Mouse (Mus musculus) adrenal gland, postnatal 36 days (tissue): ENCODE measurements around the gene Hmgn3. TPM values are rescaled to one million over a fixed set of nuclear protein-coding genes. Genes with fewer than 3 reads are reported as not detected.
"Not testable (repeated sequence)": the region's sequence is repeated elsewhere in the genome, so short reads cannot be mapped to it uniquely, and the experiment has no call there.

Source experiments
- DNase-seq, 2 experiments: peaks; one replicate each; pipeline ENCODE4 v3.0.0; 2021; ENCODE audit warnings: mixed read lengths in 1 of 2
- long read RNA-seq, 2 experiments: library from polyadenylated mRNA; stranded (forward); transcript quantifications; one replicate each; pipeline ENCODE4 v2.0.0; 2021; ENCODE audit warnings: borderline sequencing depth in 2 of 2
- total RNA-seq, 2 experiments: library from RNA; stranded (reverse); gene quantifications; 2 replicates each; pipeline ENCODE4 v1.2.3; 2021

Hmgn3 gene
- 100 to 1,000 TPM; 120 to 217 TPM for total RNA-seq
- long read RNA-seq, experiment 1, transcript Hmgn3-201 (6 exons, 862 nt): major isoform, 78 of 185 reads
- long read RNA-seq, experiment 1, transcript Hmgn3-203 (5 exons, 1,391 nt): minor isoform, 35 of 185 reads
- long read RNA-seq, experiment 1, transcript Hmgn3-202 (6 exons, 983 nt): minor isoform, 44 of 185 reads
- long read RNA-seq, experiment 1, partial matches to known transcripts: 14 of 185 reads
- long read RNA-seq, experiment 1, other reads (novel, unspliced or antisense): 14 of 185 reads
- long read RNA-seq, experiment 2, transcript Hmgn3-202 (6 exons, 983 nt): minor isoform, 25 of 104 reads
- long read RNA-seq, experiment 2, transcript Hmgn3-201 (6 exons, 862 nt): major isoform, 45 of 104 reads
- long read RNA-seq, experiment 2, transcript Hmgn3-203 (5 exons, 1,391 nt): minor isoform, 24 of 104 reads
- long read RNA-seq, experiment 2, partial matches to known transcripts: 5 of 104 reads
- long read RNA-seq, experiment 2, other reads (novel, unspliced or antisense): 3 of 104 reads

GRCm38 (mm10) chr9:83146446-83147188 lies at the start of gene Hmgn3:
Hmgn3 (minus strand) TSS chr9:83146685.
- peak; percentile 96 to 97 for DNase-seq

- no peak for DNase-seq
Observed at GRCm38 (mm10) chr9:83195765-83196164, 49.3 kb upstream of the Hmgn3 start.

DNA sequence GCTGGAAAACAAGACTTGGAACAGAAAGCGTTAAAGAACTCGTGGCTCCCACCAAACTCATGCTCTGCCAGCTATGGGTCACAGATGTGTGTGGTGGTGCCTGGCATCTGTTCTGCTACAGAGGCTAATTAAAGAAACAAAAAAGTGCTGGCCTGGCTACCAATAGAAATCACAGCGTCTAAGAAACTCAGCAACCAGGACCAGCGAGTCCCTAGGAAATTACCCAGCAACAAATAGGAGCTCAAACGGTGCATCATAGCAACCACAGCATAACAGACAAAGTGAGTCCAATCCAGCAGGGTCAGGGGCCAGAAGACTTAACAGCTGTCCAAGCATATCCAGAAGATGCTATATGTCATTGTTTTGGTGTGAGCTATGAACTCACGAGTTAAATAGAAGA lies 48.5 kb upstream of the Hmgn3 start:
- no peak for DNase-seq

- no peak for DNase-seq
Observed at GRCm38 (mm10) chr9:83187752-83188151, 41.3 kb upstream of the Hmgn3 start.

DNA sequence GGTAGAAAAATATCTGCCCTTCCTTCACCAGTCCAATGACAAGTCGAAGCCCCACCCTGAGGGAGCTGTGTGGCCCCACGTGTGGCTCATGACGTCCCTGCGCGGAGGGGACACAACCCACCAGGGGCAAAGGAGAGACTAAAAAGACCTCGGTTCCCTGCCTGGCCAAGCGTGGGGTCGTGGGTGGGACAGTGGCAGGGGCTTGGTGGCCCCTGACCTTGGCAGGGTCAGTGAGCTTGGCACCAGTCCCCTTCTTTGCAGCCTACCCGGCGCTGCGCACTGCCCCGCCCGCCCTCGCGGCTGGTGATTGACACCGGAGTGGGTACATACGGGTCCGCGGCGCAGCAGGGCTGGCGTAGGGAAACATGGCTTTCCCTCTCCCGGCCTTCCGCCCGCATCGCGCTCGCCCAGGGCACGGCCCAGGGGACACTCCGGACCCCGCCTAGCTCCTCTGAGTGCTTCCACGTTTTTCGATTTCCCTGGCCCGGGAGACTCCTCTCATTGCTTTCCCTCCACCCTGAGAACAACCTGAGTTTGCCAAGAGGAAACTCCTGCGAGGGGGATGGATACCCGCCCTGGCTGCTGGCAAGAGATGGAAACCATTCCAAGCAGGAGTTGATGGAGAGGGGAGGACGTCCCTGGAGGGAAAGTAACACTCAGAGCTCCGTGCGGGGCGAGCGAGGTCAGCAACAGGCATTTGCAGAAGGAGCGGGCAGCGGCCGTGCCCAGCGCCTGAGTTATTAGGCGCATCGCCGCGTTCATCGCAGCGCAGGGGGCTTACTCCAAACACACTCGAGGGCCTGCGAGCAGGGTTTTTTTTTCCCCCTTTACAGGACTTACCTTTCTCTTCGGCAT lies 667 bp downstream of the Hmgn3 start:
- peak; percentile 72 to 83 for DNase-seq

DNA sequence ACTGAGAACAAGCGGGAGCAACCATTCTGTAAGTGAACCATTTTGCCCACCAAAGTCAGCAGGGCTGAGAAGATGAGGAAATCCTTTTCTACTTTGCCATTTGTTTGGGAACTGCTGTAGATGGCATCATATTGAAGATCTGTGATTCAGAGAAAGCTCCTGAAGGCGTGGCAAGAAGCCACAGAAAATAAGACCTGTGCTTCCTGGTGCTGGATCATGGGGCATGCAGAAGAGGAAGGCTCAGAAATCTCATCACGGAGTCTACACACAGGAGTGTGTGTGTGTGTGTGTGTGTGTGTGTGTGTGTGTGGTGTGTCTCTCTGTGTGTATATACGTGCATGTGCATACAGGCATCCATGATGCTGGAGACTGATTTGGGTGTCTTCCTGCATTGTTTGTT lies 16.7 kb downstream of the Hmgn3 start:
- no peak for DNase-seq

GRCm38 (mm10) chr9:83127840-83128239 lies 18.6 kb downstream of the Hmgn3 start:
- DNase-seq: no peak

GRCm38 (mm10) chr9:83126482-83126881 lies 20.0 kb downstream of the Hmgn3 start:
- DNase-seq: not testable (repeated sequence)

DNA sequence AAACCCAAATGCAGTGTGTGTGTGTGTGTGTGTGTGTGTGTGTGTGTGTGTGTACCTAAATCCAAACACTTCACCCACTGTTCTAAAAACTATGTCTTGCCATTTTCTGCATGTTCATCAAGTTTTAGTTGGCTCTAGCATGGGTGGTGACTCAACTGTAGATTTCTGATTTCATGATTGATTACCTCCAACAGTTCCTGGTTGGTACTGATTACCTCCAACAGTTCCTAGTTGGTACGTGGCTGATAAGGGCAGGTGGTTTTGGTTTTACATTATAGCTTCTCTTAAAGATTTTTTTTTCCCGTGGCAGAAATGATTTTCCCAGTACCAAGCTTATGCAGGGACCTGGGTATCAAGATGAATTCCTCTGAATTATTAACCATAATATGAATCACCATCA lies 27.3 kb downstream of the Hmgn3 start:
- DNase-seq: no peak

DNA sequence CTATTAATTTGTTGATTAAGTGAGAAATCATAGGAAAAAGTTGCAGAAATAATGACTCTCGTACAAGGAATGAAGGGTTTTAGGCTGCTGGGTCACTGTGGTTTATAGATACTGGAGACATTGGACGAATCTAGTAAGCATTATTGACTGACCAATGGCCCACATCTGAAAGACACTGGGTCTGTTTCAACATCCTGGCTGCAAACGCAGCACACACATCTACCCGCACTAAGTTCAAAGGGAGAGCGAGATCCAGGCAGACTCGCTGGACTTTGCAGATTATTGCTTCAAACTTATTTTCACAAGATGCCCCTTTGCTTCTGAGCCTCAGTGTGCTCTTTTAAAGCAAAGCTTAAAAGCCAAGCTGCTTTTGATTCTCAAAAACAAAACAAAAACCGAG lies 29.0 kb downstream of the Hmgn3 start:
- DNase-seq: no peak

GRCm38 (mm10) chr9:83116774-83117474 lies 29.6 kb downstream of the Hmgn3 start:
- DNase-seq: no peak

DNA sequence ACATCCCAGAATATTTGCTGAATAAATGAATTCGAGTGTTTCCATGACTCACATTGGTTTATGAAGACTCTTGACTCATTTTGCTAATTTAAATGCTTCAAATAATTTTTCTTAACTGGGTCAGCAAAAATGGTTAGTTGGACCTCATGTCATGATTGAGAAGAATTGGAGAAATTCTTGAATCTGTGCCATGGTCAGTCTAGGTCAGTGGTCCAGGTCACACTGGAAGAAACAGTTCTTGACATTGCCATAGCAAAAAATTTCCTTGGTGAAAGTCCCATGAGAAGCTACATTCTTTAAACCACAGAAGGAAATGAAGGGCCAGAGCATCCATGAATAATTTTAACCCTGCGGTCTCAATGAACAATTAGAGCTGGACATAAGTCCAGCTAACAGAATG lies 30.8 kb downstream of the Hmgn3 start:
- DNase-seq: no peak

GRCm38 (mm10) chr9:83113800-83114217 lies 32.7 kb downstream of the Hmgn3 start:
- no peak for DNase-seq

DNA sequence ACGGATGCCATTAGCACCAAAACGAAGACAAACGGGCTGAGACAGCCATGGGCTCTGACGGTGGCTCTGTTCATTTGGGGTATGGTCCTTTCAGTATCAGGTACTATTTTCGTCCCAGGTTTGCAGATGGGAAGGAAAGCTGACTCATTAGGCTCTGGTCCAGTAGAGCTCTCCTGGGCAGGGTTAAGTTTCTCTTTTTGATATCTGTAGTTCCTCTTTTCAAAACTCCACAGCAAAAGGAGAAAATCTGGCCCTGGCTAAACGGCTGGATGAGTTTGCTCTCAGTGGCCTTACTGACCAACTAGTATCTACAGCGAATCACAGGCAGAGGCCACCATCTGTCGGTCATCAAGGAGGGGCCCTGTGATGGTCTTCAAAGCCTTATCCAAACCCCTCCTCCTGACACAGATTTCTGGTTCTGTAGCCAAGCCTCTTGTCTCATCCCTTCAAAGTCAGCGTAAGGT lies 34.1 kb downstream of the Hmgn3 start:
- DNase-seq: no peak

GRCm38 (mm10) chr9:83111789-83112188 lies 34.7 kb downstream of the Hmgn3 start:
- no peak for DNase-seq

- DNase-seq: no peak
Observed at GRCm38 (mm10) chr9:83111117-83111686, 35.3 kb downstream of the Hmgn3 start.

- DNase-seq: no peak
Observed at GRCm38 (mm10) chr9:83110406-83111116, 35.9 kb downstream of the Hmgn3 start.

GRCm38 (mm10) chr9:83109705-83110104 lies 36.8 kb downstream of the Hmgn3 start:
- no peak for DNase-seq

DNA sequence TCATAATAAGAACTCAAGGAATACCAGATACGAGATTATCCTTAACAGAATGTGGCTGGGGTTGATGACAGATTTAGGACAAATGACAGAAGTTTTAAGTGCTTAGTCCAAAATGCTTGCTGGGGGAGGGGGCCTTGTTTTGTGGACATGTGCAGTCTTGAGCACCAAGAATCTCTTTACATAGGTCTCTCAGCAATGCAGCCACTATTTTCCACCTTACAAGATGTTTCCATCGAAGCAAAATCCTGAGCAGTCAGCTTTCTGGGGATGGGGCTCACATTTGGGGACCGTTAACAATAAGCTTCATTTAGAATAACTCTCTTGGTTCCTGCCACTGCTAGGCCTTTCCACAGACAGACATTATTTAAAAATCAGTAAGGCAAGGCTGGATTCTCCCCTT lies 37.7 kb downstream of the Hmgn3 start:
- DNase-seq: no peak

DNA sequence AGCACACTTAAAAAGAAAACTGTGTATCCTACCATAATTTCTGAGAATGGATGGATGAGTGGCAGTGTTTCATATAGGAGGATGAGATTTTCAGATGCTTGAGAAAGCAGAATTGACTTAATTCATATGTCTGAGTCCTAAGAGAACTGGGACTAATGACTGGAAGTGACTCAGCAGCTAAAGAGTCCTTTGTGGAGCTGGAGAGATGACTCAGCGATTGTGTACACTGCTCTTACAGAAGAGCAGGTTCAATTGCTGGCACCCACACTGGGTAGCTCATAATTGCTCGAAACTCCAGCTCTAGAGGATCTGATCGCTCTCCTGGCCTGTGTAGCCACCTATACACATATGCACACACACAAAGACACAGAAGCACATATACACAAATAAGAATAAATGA lies 42.7 kb downstream of the Hmgn3 start:
- DNase-seq: peak; percentile 10 to 28
